Mouse (Mus musculus) cerebellum, adult 9-10 months (tissue): ENCODE measurements around the gene Zfp1.

ENCODE experiments used
- DNase-seq: peaks from one replicate; pipeline ENCODE4 v3.0.0; 2022

The Zfp1 gene

GRCm38 (mm10) chr8:111715514-111715913 is 72.3 kb downstream of the Zfp1 start:
- DNase-seq = peak; percentile 30

GRCm38 (mm10) chr8:111716603-111717487 is 73.6 kb downstream of the Zfp1 start:
- peak; percentile 87 for DNase-seq

- DNase-seq = no peak
Measured at GRCm38 (mm10) chr8:111717488-111717792, 74.2 kb downstream of the Zfp1 start.

- peak; percentile 58 for DNase-seq
Measured at GRCm38 (mm10) chr8:111717866-111718265, 74.7 kb downstream of the Zfp1 start.

- DNase-seq = peak; percentile 21
Measured at GRCm38 (mm10) chr8:111718937-111719336, 75.7 kb downstream of the Zfp1 start.

GRCm38 (mm10) chr8:111720115-111720544 is 76.9 kb downstream of the Zfp1 start:
- no peak for DNase-seq
